Mouse (Mus musculus) heart, embryonic 13.5 days (tissue): Measurements from ENCODE around the gene Srsf9. TPM values are rescaled to one million over a fixed set of nuclear protein-coding genes. Genes with fewer than 3 reads are reported as not detected.
"Not testable (repeated sequence)": the region's sequence is repeated elsewhere in the genome, so short reads cannot be mapped to it uniquely, and the experiment has no call there.

Source experiments
- ATAC-seq: fragments of 200-750 bp; cut with Nextera tagmentation; 2 replicates; pipeline ENCODE4 v1.8.0; 2017; ENCODE audit warnings: moderate TSS enrichment; ENCODE audit not compliant: insufficient number of reproducible peaks, low FRiP score, low TSS enrichment; ENCODE audit errors: extremely low read depth
- H3K27ac ChIP-seq: fragments of 300-500 bp; sonication (generic); replicated peaks from 2 replicates; pipeline ENCODE4 v1.5.1; 2015; ENCODE audit warnings: moderate library complexity, mild to moderate bottlenecking, inconsistent platforms
- H3K27me3 ChIP-seq: fragments of 300-500 bp; sonication (generic); replicated peaks from 2 replicates; pipeline ENCODE4 v1.6.1; 2015; ENCODE audit warnings: mild to moderate bottlenecking, inconsistent platforms
- H3K36me3 ChIP-seq: fragments of 300-500 bp; sonication (generic); 2 replicates; pipeline ENCODE4 v1.6.1; 2015; ENCODE audit warnings: mild to moderate bottlenecking, inconsistent platforms
- H3K4me1 ChIP-seq: fragments of 300-500 bp; sonication (generic); 2 replicates; pipeline ENCODE4 v1.6.1; 2015; ENCODE audit warnings: inconsistent platforms
- H3K4me2 ChIP-seq: fragments of 300-500 bp; sonication (generic); 2 replicates; pipeline ENCODE4 v1.6.1; 2015; ENCODE audit warnings: inconsistent platforms, mild to moderate bottlenecking, moderate library complexity
- H3K4me3 ChIP-seq: fragments of 300-500 bp; sonication (generic); 2 replicates; pipeline ENCODE4 v1.5.1; 2015; ENCODE audit warnings: moderate library complexity, mild to moderate bottlenecking, inconsistent platforms
- H3K9ac ChIP-seq: fragments of 300-500 bp; sonication (generic); 2 replicates; pipeline ENCODE4 v1.6.1; 2015; ENCODE audit warnings: inconsistent platforms, mild to moderate bottlenecking, moderate library complexity
- H3K9me3 ChIP-seq: fragments of 300-500 bp; sonication (generic); 2 replicates; pipeline ENCODE4 v1.6.1; 2016; ENCODE audit warnings: inconsistent platforms
- WGBS: fragments of 180-500 bp; shearing (Covaris S2); methylation state at CpG from one replicate; pipeline ENCODE4 v1.1.7; 2015; ENCODE audit warnings: mixed read lengths; 5-methylcytosine and 5-hydroxymethylcytosine counted together
- polyA plus RNA-seq: library from polyadenylated mRNA; unstranded; fragments of >200 nt; fragmentation: Nextera tagmentation; extraction: Ambion mirVana; gene quantifications from 2 replicates; pipeline ENCODE4 v1.2.1, GENCODE M21; 2015

Gene Srsf9
- polyA plus RNA-seq, 1 experiment from 2014 or later, result 112 TPM

GRCm38 (mm10) chr5:115378882-115379281, 51.9 kb downstream of the Srsf9 start:
- not testable (repeated sequence) for H3K4me1 ChIP-seq, H3K9ac ChIP-seq, H3K27me3 ChIP-seq, H3K36me3 ChIP-seq, H3K4me3 ChIP-seq, H3K27ac ChIP-seq, H3K9me3 ChIP-seq, H3K4me2 ChIP-seq, ATAC-seq
- 47% methylated on average over 2 of the region's 2 CpGs for WGBS

Other genes starting within 250 kb of the Srsf9 start
- gene Gm10401, start 228.9 kb upstream of the Srsf9 start, polyA plus RNA-seq, result 16.7 and 18.7 TPM in 2 replicates
- 103 and 112 TPM in 2 replicates for gene Acads, start 207.8 kb upstream of the Srsf9 start, polyA plus RNA-seq
- 17.3 and 18.5 TPM in 2 replicates for gene Unc119b, start 192.2 kb upstream of the Srsf9 start, polyA plus RNA-seq
- 65.8 and 71.6 TPM in 2 replicates for gene Mlec, start 169.0 kb upstream of the Srsf9 start, polyA plus RNA-seq
- 0.53 and 0.60 TPM in 2 replicates for gene Cabp1, start 132.8 kb upstream of the Srsf9 start, polyA plus RNA-seq
- gene Pop5, start 91.3 kb upstream of the Srsf9 start, polyA plus RNA-seq, result 63.6 and 73.0 TPM in 2 replicates
- 111 and 121 TPM in 2 replicates for gene Rnf10, start 54.3 kb upstream of the Srsf9 start, polyA plus RNA-seq
- gene Coq5, start 47.5 kb upstream of the Srsf9 start, polyA plus RNA-seq, result 67.1 and 70.2 TPM in 2 replicates
- gene Dynll1, start 26.2 kb upstream of the Srsf9 start, polyA plus RNA-seq, result 1,196 and 1,415 TPM in 2 replicates
- 22.0 and 22.8 TPM in 2 replicates for gene Gatc, start 14.0 kb downstream of the Srsf9 start, polyA plus RNA-seq
- 40.2 and 42.4 TPM in 2 replicates for gene Triap1, start 14.0 kb downstream of the Srsf9 start, polyA plus RNA-seq
- 1,395 and 1,520 TPM in 2 replicates for gene Cox6a1, start 21.8 kb downstream of the Srsf9 start, polyA plus RNA-seq
- gene Msi1, start 102.4 kb downstream of the Srsf9 start, polyA plus RNA-seq, result 3.7 and 4.1 TPM in 2 replicates
- 0.88 and 1.1 TPM in 2 replicates for gene Pla2g1b, start 139.1 kb downstream of the Srsf9 start, polyA plus RNA-seq
- 18.9 and 19.8 TPM in 2 replicates for gene Sirt4, start 157.5 kb downstream of the Srsf9 start, polyA plus RNA-seq
- gene Pxn, start 179.5 kb downstream of the Srsf9 start, polyA plus RNA-seq, result 29.7 and 31.7 TPM in 2 replicates
- 1,009 and 1,125 TPM in 2 replicates for gene Rplp0, start 232.3 kb downstream of the Srsf9 start, polyA plus RNA-seq
- gene Gcn1l1, start 238.1 kb downstream of the Srsf9 start, polyA plus RNA-seq, result 24.6 and 26.7 TPM in 2 replicates